Mouse (Mus musculus) midbrain, embryonic 11.5 days (tissue): Measurements from ENCODE around the gene Mettl16. TPM values are rescaled to one million over a fixed set of nuclear protein-coding genes. Genes with fewer than 3 reads are reported as not detected.
A peak's percentile ranks its signal among the peaks of the same experiment; 100 is the strongest.

Source experiments
- ATAC-seq: fragments of 200-750 bp; cut with Nextera tagmentation; 2 replicates; pipeline ENCODE4 v1.8.0; 2017; ENCODE audit warnings: moderate TSS enrichment, moderate library complexity; ENCODE audit not compliant: low FRiP score
- DNase-seq: peaks from one replicate; pipeline ENCODE4 v3.0.0; 2015; ENCODE audit warnings: low spot score; ENCODE audit errors: missing footprints
- H3K27ac ChIP-seq: fragments of 300-500 bp; sonication (generic); 2 replicates; pipeline ENCODE4 v1.5.1; 2014; ENCODE audit warnings: low read depth, low read length
- H3K27me3 ChIP-seq: fragments of 300-500 bp; sonication (generic); 2 replicates; pipeline ENCODE4 v1.6.1; 2014; ENCODE audit warnings: mild to moderate bottlenecking, low read length, moderate library complexity, mixed read lengths; ENCODE audit not compliant: control insufficient read depth, insufficient read depth
- H3K36me3 ChIP-seq: fragments of 300-500 bp; sonication (generic); 2 replicates; pipeline ENCODE4 v1.6.1; 2014; ENCODE audit warnings: mild to moderate bottlenecking, low read length, moderate library complexity, mixed read lengths; ENCODE audit not compliant: control insufficient read depth, insufficient read depth
- H3K4me1 ChIP-seq: fragments of 300-500 bp; sonication (generic); 2 replicates; pipeline ENCODE4 v1.6.1; 2014; ENCODE audit warnings: low read length; ENCODE audit not compliant: control insufficient read depth, insufficient read depth
- H3K4me2 ChIP-seq: fragments of 300-500 bp; sonication (generic); 2 replicates; pipeline ENCODE4 v1.6.1; 2014; ENCODE audit warnings: mild to moderate bottlenecking, moderate library complexity
- H3K4me3 ChIP-seq: fragments of 300-500 bp; sonication (generic); 2 replicates; pipeline ENCODE4 v1.5.1; 2014; ENCODE audit warnings: low read depth, low read length
- H3K9ac ChIP-seq: fragments of 300-500 bp; sonication (generic); 2 replicates; pipeline ENCODE4 v1.6.1; 2014; ENCODE audit warnings: low read length
- H3K9me3 ChIP-seq: fragments of 300-500 bp; sonication (generic); 2 replicates; pipeline ENCODE4 v1.6.1; 2016; ENCODE audit warnings: low read length; ENCODE audit not compliant: control insufficient read depth
- WGBS: fragments of 180-500 bp; shearing (Covaris S2); extraction: QIAGEN DNeasy Blood & Tissue Kit; methylation state at CpG from one replicate; pipeline ENCODE4 v1.1.7; 2014; 5-methylcytosine and 5-hydroxymethylcytosine counted together
- polyA plus RNA-seq: library from polyadenylated mRNA; unstranded; fragments of >200 nt; fragmentation: Nextera tagmentation; extraction: Ambion mirVana; gene quantifications from 2 replicates; pipeline ENCODE4 v1.2.1, GENCODE M21; 2014

Gene Mettl16
- polyA plus RNA-seq, 1 experiment from 2014 or later: 48.5 TPM

DNA sequence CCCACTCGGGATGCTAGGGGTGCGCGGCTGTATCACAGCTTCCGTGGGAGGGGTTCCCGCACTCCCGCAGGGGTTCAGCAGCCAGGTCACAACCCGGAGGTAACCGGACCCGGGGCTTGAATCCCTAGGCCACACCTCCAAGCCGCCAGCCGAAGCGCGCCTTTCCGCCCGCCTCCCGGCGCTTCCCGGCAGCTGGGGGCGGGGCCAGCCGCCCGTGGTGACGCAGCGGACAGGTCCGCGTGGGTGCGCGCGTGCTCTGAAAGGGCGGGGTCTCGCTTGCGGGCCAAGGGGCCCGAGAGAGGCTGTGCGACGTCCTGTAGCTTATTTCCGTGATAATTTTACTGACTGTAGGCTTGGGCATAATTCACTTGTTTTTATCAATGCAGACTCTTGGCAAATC is 67.8 kb downstream of the Mettl16 start:
- H3K4me3 ChIP-seq: peak overlapping the region; percentile 58
- H3K4me2 ChIP-seq: peak overlapping the region; percentile 90
- H3K4me1 ChIP-seq: peaks cover 22% of the 10 kb centered on the region
- DNase-seq (peak; percentile 98), ATAC-seq (peak; percentile 73)
- WGBS: under 1% methylated on average over 35 of the region's 35 CpGs
- no peaks in the 10 kb centered on the region for H3K9me3 ChIP-seq
- peak overlapping the region; percentile 82 for H3K27ac ChIP-seq
- peaks cover 4% of the 10 kb centered on the region; the same call in 1 of the 2 replicates for H3K36me3 ChIP-seq
- H3K27me3 ChIP-seq: no peaks in the 10 kb centered on the region
- peak overlapping the region; percentile 71 for H3K9ac ChIP-seq

- Histone ChIP-seq H3K27me3 (no peaks in the 10 kb centered on the region), H3K4me1 (peaks cover 19% of the 10 kb centered on the region), H3K9me3 (no peaks in the 10 kb centered on the region), H3K9ac (no peak overlapping the region), H3K4me2 (peak overlapping the region; percentile 90), H3K27ac (no peak overlapping the region; the same call in 1 of the 2 replicates), H3K36me3 (peaks cover 4% of the 10 kb centered on the region; the same call in 1 of the 2 replicates), H3K4me3 (no peak overlapping the region; the same call in 1 of the 2 replicates)
- DNase-seq: no peak
- 51% methylated on average over 6 of the region's 6 CpGs for WGBS
- ATAC-seq: no peak
These were observed 68.3 kb downstream of the Mettl16 start for GRCm38 (mm10) chr11:74838971-74839370.

GRCm38 (mm10) chr11:74839860-74840715 is 69.5 kb downstream of the Mettl16 start:
- H3K36me3 ChIP-seq: peaks cover 4% of the 10 kb centered on the region; the same call in 1 of the 2 replicates
- H3K4me2 ChIP-seq: no peak overlapping the region
- H3K27me3 ChIP-seq: no peaks in the 10 kb centered on the region
- 92% methylated on average over 19 of the region's 19 CpGs for WGBS
- ATAC-seq (no peak), DNase-seq (no peak)
- H3K27ac ChIP-seq: no peak overlapping the region
- H3K4me3 ChIP-seq: no peak overlapping the region
- no peaks in the 10 kb centered on the region for H3K9me3 ChIP-seq
- H3K9ac ChIP-seq: no peak overlapping the region
- H3K4me1 ChIP-seq: peaks cover 15% of the 10 kb centered on the region

DNA sequence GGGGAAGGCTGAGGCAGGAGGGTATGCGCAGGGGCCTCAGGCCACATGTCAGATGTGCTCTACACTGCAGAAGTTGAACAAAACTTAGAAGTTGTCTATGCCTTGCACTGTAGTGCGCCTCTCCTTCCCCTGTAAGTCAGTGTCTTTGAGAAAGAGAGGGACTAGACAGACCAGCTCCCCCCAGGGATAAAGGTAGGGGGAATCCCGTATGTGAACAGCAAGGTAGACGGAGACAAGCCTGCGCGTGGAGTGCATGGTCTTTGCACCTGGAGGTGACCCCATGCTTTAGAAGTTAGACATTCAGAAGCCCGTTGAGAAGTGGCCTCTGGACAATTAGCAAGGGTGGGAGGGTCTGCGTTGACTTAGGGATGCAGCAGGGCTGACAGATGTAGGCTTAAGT is 70.1 kb downstream of the Mettl16 start:
- H3K27ac ChIP-seq: no peak overlapping the region
- peaks cover 15% of the 10 kb centered on the region for H3K4me1 ChIP-seq

GRCm38 (mm10) chr11:74841366-74841765 is 70.7 kb downstream of the Mettl16 start:
- peak overlapping the region; percentile 2; the same call in 1 of the 2 replicates for H3K9ac ChIP-seq
- peaks cover 6% of the 10 kb centered on the region; the same call in 1 of the 2 replicates for H3K36me3 ChIP-seq

More for the DNA sequence above, 70.1 kb downstream of the Mettl16 start:
- 89% methylated on average over 8 of the region's 8 CpGs for WGBS
- H3K9ac ChIP-seq: peak overlapping the region; percentile 5; the same call in 1 of the 2 replicates
- H3K4me2 ChIP-seq: no peak overlapping the region
- H3K9me3 ChIP-seq: peaks cover 3% of the 10 kb centered on the region; the same call in 1 of the 2 replicates
- no peaks in the 10 kb centered on the region for H3K27me3 ChIP-seq
- DNase-seq (no peak), ATAC-seq (no peak)
- H3K4me3 ChIP-seq: no peak overlapping the region
- H3K36me3 ChIP-seq: peaks cover 6% of the 10 kb centered on the region; the same call in 1 of the 2 replicates

GRCm38 (mm10) chr11:74842045-74842444 is 71.4 kb downstream of the Mettl16 start:
- Histone ChIP-seq H3K9me3 (peaks cover 3% of the 10 kb centered on the region; the same call in 1 of the 2 replicates), H3K4me2 (no peak overlapping the region), H3K27ac (no peak overlapping the region), H3K36me3 (peaks cover 6% of the 10 kb centered on the region; the same call in 1 of the 2 replicates), H3K9ac (no peak overlapping the region; the same call in 1 of the 2 replicates), H3K4me1 (peaks cover 12% of the 10 kb centered on the region), H3K27me3 (no peaks in the 10 kb centered on the region), H3K4me3 (no peak overlapping the region)
- WGBS: 85% methylated on average over 13 of the region's 13 CpGs
- ATAC-seq (no peak), DNase-seq (no peak)

More at GRCm38 (mm10) chr11:74841366-74841765, 70.7 kb downstream of the Mettl16 start:
- Histone ChIP-seq H3K4me3 (no peak overlapping the region), H3K27ac (no peak overlapping the region), H3K9me3 (peaks cover 3% of the 10 kb centered on the region; the same call in 1 of the 2 replicates), H3K27me3 (no peaks in the 10 kb centered on the region), H3K4me2 (no peak overlapping the region), H3K4me1 (peaks cover 13% of the 10 kb centered on the region)
- ATAC-seq: no peak
- no peak for DNase-seq
- WGBS: 65% methylated on average over 9 of the region's 9 CpGs

DNA sequence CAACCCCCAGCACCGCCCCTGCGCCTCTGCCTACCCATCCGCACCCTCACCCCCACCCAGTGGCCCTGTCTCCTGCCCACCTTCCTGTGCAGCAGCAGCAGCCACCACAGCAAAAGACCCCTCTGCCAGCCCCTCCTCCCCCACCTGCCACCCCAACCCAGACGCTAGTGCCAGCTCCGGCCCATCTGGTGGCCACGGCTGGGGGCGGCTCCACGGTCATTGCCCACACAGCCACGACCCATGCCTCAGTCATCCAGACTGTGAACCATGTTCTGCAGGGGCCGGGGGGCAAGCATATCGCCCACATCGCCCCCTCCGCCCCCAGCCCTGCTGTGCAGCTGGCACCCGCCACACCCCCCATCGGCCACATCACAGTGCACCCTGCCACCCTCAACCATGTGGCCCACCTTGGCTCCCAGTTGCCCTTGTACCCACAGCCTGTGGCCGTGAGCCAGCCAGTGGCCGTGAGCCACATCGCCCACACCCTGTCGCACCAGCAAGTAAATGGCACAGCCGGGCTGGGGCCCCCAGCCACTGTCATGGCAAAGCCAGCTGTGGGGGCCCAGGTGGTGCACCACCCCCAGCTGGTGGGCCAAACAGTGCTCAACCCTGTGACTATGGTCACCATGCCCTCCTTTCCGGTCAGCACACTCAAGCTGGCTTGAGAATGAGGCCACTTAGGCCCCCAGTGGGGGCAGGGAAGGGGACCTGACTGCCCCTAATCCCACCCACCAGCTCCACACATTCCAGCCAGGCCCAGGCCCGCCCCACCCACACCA is 72.2 kb downstream of the Mettl16 start:
- ATAC-seq: no peak
- no peak for DNase-seq
- Histone ChIP-seq H3K4me1 (peaks cover 4% of the 10 kb centered on the region; the same call in 1 of the 2 replicates), H3K4me3 (no peak overlapping the region), H3K4me2 (no peak overlapping the region), H3K27me3 (no peaks in the 10 kb centered on the region), H3K27ac (no peak overlapping the region), H3K9me3 (peaks cover 3% of the 10 kb centered on the region; the same call in 1 of the 2 replicates), H3K36me3 (peaks cover 6% of the 10 kb centered on the region; the same call in 1 of the 2 replicates), H3K9ac (no peak overlapping the region)
- 91% methylated on average over 21 of the region's 22 CpGs for WGBS

GRCm38 (mm10) chr11:74843435-74843714 is 72.7 kb downstream of the Mettl16 start:
- H3K9me3 ChIP-seq: peaks cover 3% of the 10 kb centered on the region; the same call in 1 of the 2 replicates
- no peak for DNase-seq
- no peak overlapping the region for H3K27ac ChIP-seq
- no peak overlapping the region for H3K4me2 ChIP-seq
- H3K27me3 ChIP-seq: no peaks in the 10 kb centered on the region
- peaks cover 3% of the 10 kb centered on the region; the same call in 1 of the 2 replicates for H3K4me1 ChIP-seq
- 94% methylated on average over 2 of the region's 2 CpGs for WGBS
- H3K9ac ChIP-seq: no peak overlapping the region
- ATAC-seq: no peak
- H3K36me3 ChIP-seq: peaks cover 6% of the 10 kb centered on the region; the same call in 1 of the 2 replicates
- H3K4me3 ChIP-seq: no peak overlapping the region
